Mouse (Mus musculus): ENCODE measurements around the gene Srl. TPM values are rescaled to one million over a fixed set of nuclear protein-coding genes. Genes with fewer than 3 reads are reported as not detected.

Gene Srl
- total and polyA plus RNA-seq, 3 experiments, result 14.6 to 15.3 TPM; not detected in 1

GRCm38 (mm10) chr16:4521074-4521667 lies 20.4 kb downstream of the Srl start:
- peak; percentile 48 for DNase-seq (ENCODE audit: low read depth, low spot score)
- Histone ChIP-seq H3K4me3 (ENCODE audit: control insufficient read depth in 1 of 2, insufficient read depth in 1 of 2, low read depth in 2 of 2, low read length in 2 of 2) (no peak overlapping the region), H3K9me3 (replicated peaks; ENCODE audit: insufficient read depth, low read length) (no peaks in the 10 kb centered on the region), H3K27me3 (ENCODE audit: control insufficient read depth in 1 of 2, insufficient read depth in 2 of 2, low read length in 2 of 2) (no peaks in the 10 kb centered on the region), H3K4me1 (ENCODE audit: control insufficient read depth in 1 of 2, insufficient read depth in 2 of 2, low read length in 2 of 2) (peaks cover 0 to 18% of the 10 kb centered on the region in 2 experiments; a peak in 2 of 4 replicates), H3K9ac (ENCODE audit: control insufficient read depth, low read depth, low read length, poor library complexity, severe bottlenecking) (no peak overlapping the region), H3K36me3 (ENCODE audit: control insufficient read depth in 1 of 2, insufficient read depth in 2 of 2, low read length in 2 of 2) (peaks cover 0 to 11% of the 10 kb centered on the region in 2 experiments; a peak in 2 of 4 replicates), H3K79me2 (ENCODE audit: control insufficient read depth, insufficient read depth, low read length, poor library complexity) (no peaks in the 10 kb centered on the region), H3K27ac (ENCODE audit: control insufficient read depth, low read depth, low read length) (no peak overlapping the region)
- no peak for TF ChIP-seq GABPA (IDR thresholded peaks at IDR 0.05; ENCODE audit: low read depth, low read length)
- peak; percentile 26 to 67; a peak in 3 of 4 replicates for TF ChIP-seq EP300 (IDR thresholded peaks at IDR 0.05; ENCODE audit: low read depth in 1 of 2, low read length in 2 of 2)
- peak; percentile 77 for TF ChIP-seq GATA1 (IDR thresholded peaks at IDR 0.05; ENCODE audit: low read depth, low read length)
- no peak for TF ChIP-seq RAD21 (IDR thresholded peaks at IDR 0.05; ENCODE audit: low read depth, low read length)
- TF ChIP-seq SMC3 (IDR thresholded peaks at IDR 0.05; ENCODE audit: low read depth, low read length), result no peak

GRCm38 (mm10) chr16:4520673-4521072 lies 20.9 kb downstream of the Srl start:
- H3K27me3 ChIP-seq (ENCODE audit: control insufficient read depth in 1 of 2, insufficient read depth in 2 of 2, low read length in 2 of 2), result no peaks in the 10 kb centered on the region
- no peak for DNase-seq (ENCODE audit: low read depth, low spot score)
- no peaks in the 10 kb centered on the region for H3K79me2 ChIP-seq (ENCODE audit: control insufficient read depth, insufficient read depth, low read length, poor library complexity)
- H3K4me3 ChIP-seq (ENCODE audit: control insufficient read depth in 1 of 2, insufficient read depth in 1 of 2, low read depth in 2 of 2, low read length in 2 of 2), result no peak overlapping the region
- peaks cover 0 to 18% of the 10 kb centered on the region in 2 experiments; a peak in 2 of 4 replicates for H3K4me1 ChIP-seq (ENCODE audit: control insufficient read depth in 1 of 2, insufficient read depth in 2 of 2, low read length in 2 of 2)
- H3K9me3 ChIP-seq (replicated peaks; ENCODE audit: insufficient read depth, low read length), result no peaks in the 10 kb centered on the region
- H3K27ac ChIP-seq (ENCODE audit: control insufficient read depth, low read depth, low read length), result no peak overlapping the region
- H3K9ac ChIP-seq (ENCODE audit: control insufficient read depth, low read depth, low read length, poor library complexity, severe bottlenecking), result no peak overlapping the region
- peaks cover 0 to 11% of the 10 kb centered on the region in 2 experiments; a peak in 2 of 4 replicates for H3K36me3 ChIP-seq (ENCODE audit: control insufficient read depth in 1 of 2, insufficient read depth in 2 of 2, low read length in 2 of 2)
- TF ChIP-seq NELFE (IDR thresholded peaks at IDR 0.05; ENCODE audit: low read depth, low read length) (no peak), EP300 (IDR thresholded peaks at IDR 0.05; ENCODE audit: low read depth in 1 of 2, low read length in 2 of 2) (no peak), GATA1 (IDR thresholded peaks at IDR 0.05; ENCODE audit: low read depth, low read length) (no peak), MYB (IDR thresholded peaks at IDR 0.05; ENCODE audit: low read depth, low read length) (no peak), USF1 (IDR thresholded peaks at IDR 0.05; ENCODE audit: low read depth, low read length) (no peak)

- H3K27ac ChIP-seq (ENCODE audit: control insufficient read depth, low read depth, low read length), result no peak overlapping the region
- no peaks in the 10 kb centered on the region for H3K27me3 ChIP-seq (ENCODE audit: control insufficient read depth in 1 of 2, insufficient read depth in 2 of 2, low read length in 2 of 2)
- H3K79me2 ChIP-seq (ENCODE audit: control insufficient read depth, insufficient read depth, low read length, poor library complexity), result no peaks in the 10 kb centered on the region
- TF ChIP-seq BHLHE40 (IDR thresholded peaks at IDR 0.05; ENCODE audit: borderline replicate concordance, low read depth, low read length) (no peak), ZMIZ1 (IDR thresholded peaks at IDR 0.05; ENCODE audit: low read depth, low read length) (no peak), E2F4 (IDR thresholded peaks at IDR 0.05; ENCODE audit: borderline replicate concordance, low read depth, low read length) (no peak), TCF12 (IDR thresholded peaks at IDR 0.05; ENCODE audit: low read depth, low read length) (no peak), MAZ (IDR thresholded peaks at IDR 0.05; ENCODE audit: low read depth, low read length) (no peak), EP300 (IDR thresholded peaks at IDR 0.05; ENCODE audit: low read depth in 1 of 2, low read length in 2 of 2) (no peak), USF2 (IDR thresholded peaks at IDR 0.05; ENCODE audit: borderline replicate concordance in 1 of 2, insufficient read depth in 1 of 2, low read depth in 1 of 2, low read length in 2 of 2) (no peak), HCFC1 (IDR thresholded peaks at IDR 0.05; ENCODE audit: low read depth, low read length) (no peak), RCOR1 (IDR thresholded peaks at IDR 0.05; ENCODE audit: low read depth, low read length) (no peak), POLR2A (IDR thresholded peaks at IDR 0.05; ENCODE audit: control insufficient read depth in 1 of 2, insufficient read depth in 1 of 2, low read depth in 1 of 2, low read length in 2 of 2, poor library complexity in 1 of 2) (no peak)
- DNase-seq (ENCODE audit: low read depth, low spot score), result no peak
- no peak overlapping the region for H3K4me3 ChIP-seq (ENCODE audit: control insufficient read depth in 1 of 2, insufficient read depth in 1 of 2, low read depth in 2 of 2, low read length in 2 of 2)
- H3K36me3 ChIP-seq (ENCODE audit: control insufficient read depth in 1 of 2, insufficient read depth in 2 of 2, low read length in 2 of 2), result peaks cover 0 to 11% of the 10 kb centered on the region in 2 experiments; a peak in 2 of 4 replicates
- H3K9ac ChIP-seq (ENCODE audit: control insufficient read depth, low read depth, low read length, poor library complexity, severe bottlenecking), result no peak overlapping the region
- peaks cover 0 to 18% of the 10 kb centered on the region in 2 experiments; a peak in 2 of 4 replicates for H3K4me1 ChIP-seq (ENCODE audit: control insufficient read depth in 1 of 2, insufficient read depth in 2 of 2, low read length in 2 of 2)
- no peaks in the 10 kb centered on the region for H3K9me3 ChIP-seq (replicated peaks; ENCODE audit: insufficient read depth, low read length)
These were observed 21.8 kb downstream of the Srl start for GRCm38 (mm10) chr16:4519825-4520224.

Data from MEL (cell line).